Mouse (Mus musculus) right cerebral cortex, adult 18-20 months (tissue): ENCODE measurements around the gene Faim.

Experiments used
- DNase-seq: peaks from one replicate; pipeline ENCODE4 v3.0.0; 2022; ENCODE audit warnings: mixed read lengths

Gene Faim

DNA sequence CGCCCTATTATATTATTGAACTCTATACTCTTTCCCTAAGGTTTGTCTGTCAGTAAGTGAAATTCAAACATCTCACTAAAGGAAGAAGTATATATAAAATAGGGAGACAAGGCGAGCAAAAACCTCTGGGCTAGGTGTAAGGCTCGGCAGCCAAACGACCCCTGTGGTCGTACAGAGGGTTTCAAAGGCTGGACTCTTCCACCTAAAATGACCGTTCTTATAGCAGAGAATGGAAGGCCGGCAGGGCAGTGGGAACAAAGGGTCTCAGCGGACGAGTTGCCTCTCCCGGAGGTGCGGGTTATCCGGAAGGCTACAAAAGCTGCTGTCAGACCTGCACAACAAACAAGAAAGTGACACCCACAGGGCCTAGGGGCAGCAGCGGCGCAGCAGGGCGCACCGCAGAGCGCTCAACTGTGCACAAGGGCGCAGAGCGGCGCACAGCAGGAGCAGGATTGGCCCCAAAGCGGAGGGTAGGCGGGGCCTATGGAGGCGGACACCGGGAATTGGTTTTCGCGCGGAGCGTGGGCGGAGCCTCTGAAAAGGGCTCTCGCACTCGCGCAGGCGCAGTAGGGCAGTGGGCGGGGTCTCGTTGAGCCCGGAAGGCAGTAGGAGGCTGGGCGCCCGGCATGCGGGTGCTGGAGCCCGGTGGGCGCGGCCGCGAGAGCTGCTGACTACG lies at the start of gene Faim:
TSS of gene Faim (plus strand) at position 574 of the 676 bp plus-strand sequence.
- peak; percentile 100 for DNase-seq

DNA sequence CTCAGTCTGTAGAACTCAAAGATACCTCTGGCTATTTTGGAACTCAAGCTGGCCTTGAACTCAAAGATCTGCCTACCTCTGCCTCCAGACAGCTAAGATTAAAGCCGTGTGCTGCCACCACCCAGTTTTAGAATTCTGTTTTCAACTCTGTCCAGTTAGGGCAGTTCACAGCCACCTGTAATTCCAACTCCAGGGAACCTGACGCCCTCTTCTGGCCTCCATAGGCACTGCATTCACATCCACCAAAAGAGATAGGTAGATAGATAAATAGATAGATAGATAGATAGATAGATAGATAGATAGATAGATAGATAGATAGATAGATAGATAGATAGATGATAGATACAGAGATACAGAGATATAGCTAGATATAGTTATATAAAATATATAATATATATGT lies 46.9 kb upstream of the Faim start:
- no peak for DNase-seq

- no peak for DNase-seq
Measured at GRCm38 (mm10) chr9:98952171-98953050, 33.8 kb upstream of the Faim start.

DNA sequence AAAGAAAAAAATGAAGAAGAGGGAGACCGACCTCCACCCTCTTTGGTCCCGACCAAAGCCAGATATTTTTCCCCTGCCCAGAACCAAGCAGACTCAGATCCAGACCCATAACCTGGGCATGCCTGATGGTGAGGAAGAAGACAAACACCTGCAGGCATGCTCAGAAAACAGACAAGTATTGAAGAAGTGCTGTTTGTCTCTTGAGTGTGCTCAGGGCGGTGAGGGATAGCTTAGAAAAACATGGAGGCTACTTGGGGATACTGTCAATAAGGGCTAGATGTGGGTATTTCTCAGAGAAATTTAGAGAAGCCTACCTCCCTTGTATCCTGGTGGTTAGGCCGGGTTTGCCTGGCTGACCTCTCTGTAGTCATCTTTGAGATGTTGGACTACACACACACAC lies 32.9 kb upstream of the Faim start:
- no peak for DNase-seq

- no peak for DNase-seq
Measured at GRCm38 (mm10) chr9:98953830-98954229, 32.3 kb upstream of the Faim start.

GRCm38 (mm10) chr9:98954391-98955102 lies 31.6 kb upstream of the Faim start:
- no peak for DNase-seq

- no peak for DNase-seq
Measured at GRCm38 (mm10) chr9:98955103-98955715, 31.0 kb upstream of the Faim start, which contains the start of gene Foxl2. TSS of gene Foxl2 (plus strand) at chr9:98955288.

- DNase-seq = no peak
Measured at GRCm38 (mm10) chr9:98955716-98956224, 30.4 kb upstream of the Faim start.

DNA sequence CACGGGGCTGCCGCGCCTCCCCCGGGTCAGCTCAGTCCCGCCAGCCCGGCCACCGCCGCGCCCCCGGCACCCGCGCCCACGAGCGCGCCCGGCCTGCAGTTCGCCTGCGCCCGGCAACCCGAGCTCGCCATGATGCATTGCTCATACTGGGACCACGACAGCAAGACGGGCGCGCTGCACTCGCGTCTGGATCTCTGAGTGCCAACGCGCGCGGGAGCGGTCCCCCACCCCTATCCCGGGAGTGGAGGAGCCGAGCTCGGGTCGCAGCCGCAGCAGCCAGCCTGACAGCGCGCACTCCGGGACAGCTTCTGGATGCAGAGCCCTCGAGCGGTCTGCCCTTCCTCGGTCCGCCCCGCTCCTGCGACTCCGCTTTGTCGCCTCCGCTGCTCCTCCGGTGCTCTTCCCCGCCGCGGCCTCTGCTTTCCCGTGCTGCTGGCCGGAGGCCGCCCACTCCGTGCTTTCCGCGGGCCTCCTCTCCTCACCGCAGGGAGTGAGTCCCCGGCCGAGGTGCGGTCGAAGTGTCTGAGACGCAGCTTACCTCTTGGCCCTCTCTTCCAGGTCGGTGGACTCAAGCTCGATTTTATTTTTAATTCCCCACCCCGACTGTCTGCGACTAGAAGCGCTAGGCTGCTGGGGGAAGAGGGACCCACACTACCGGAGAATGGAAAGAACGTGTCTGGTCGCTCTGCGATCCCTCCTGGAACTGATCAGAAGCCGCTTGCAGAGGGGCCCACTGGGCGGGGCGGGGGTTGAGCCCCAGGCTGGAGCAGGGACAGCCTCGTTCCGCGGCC lies 29.4 kb upstream of the Faim start:
- no peak for DNase-seq

DNA sequence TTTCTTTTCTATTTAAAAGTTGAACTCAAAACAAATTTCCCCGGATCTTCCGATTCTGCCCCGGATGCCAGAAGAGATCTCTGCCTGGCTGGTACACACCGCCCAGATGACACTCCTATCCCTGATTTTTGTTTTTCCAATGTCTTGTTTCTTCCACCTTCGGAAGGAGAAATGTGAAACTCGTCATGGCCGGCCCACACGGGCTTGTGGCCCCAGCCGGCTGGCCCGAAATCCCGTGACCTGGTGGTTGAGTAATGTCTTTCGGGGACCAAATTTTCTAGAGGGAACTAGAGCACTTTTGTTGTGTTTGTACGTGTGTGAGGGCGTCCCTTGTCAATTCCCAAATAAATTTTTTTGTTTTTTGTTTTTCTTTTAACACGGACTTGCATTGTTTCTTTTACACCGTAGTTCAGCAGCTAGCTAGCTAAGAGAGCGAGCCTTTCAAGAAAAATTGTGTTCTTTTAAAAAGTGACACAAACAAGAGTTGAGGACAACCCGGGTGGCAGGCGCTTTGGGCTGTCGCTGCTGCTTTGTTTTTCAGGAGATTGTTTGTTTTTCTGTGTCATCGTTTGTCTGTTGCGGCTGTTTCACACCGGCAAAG lies 28.3 kb upstream of the Faim start:
- DNase-seq = no peak

DNA sequence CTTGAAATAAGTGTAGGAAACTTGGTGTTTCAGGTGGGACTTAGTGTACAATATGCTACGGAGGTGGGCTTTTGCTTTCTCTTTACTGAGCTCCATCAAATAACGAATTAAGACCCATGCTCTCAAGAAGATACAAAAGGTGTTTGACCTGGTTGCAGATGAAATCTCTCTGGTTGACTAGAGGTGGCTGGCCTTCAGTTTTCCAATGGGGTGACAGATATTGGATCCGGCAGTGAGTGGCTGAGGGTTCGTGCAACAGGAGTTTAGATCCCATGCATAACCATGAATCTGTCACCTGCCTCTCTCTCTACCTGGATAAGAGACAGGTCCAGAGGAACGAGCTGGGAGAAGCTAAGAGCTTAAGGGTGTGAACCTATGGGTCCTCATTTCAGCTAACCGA lies 27.5 kb upstream of the Faim start:
- DNase-seq = no peak

- no peak for DNase-seq
Measured at GRCm38 (mm10) chr9:98959851-98960250, 26.3 kb upstream of the Faim start.

- DNase-seq = no peak
Measured at GRCm38 (mm10) chr9:98960348-98960747, 25.8 kb upstream of the Faim start.

- no peak for DNase-seq
Measured at GRCm38 (mm10) chr9:98961591-98962477, 24.3 kb upstream of the Faim start.

DNA sequence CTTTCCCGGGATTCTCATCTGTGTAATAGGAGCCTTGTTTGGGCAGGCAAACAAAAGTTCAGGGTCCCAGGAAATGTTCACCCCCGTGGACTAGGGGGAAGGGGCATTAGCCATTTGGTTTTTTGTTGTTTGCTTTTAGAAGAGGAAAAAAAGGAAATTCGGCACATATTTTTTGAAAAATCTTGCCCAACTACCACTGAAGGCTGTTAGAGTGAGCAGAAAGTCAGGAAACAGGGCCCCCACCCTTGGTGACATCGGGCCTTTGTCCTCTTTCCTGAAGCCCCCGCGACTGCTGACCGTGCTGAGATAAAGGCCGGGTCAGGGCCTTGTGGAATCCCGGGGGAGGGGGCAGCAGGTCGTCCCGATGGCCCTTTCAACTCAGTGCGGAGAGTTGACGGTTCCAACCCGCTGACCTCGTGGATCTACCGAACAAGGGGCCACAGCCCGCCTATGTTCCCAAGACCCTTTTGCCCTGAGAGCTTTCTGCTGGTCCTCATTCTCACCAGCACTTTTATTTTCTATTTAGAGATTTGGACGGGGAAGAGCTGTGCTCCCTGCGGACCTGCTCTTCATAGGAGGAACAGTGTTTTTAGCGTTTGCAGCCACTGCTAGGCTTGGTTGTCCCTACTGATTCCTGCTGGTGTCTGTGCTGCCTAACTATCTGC lies 23.6 kb upstream of the Faim start:
- no peak for DNase-seq

- no peak for DNase-seq
Measured at GRCm38 (mm10) chr9:98963661-98964060, 22.5 kb upstream of the Faim start.

DNA sequence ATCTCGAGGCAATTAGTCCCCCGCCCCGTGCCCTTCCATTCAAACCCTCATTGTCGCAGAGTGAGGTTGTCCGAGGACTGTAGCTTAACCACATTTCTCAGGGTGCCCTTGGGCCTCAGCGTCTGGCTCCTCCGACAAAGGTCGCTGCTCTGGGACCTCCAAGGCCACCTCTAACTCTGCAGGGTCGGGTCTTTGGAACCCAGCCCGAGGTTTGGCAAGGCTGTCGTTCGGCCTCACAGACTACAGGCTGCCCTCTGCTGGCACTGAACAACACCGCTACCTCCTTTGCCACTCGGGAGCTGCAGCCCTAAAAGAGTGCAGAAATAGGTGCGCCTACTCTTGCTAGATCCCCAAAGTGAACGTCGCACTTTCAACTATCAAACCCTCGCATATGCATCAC lies 21.1 kb upstream of the Faim start:
- no peak for DNase-seq

DNA sequence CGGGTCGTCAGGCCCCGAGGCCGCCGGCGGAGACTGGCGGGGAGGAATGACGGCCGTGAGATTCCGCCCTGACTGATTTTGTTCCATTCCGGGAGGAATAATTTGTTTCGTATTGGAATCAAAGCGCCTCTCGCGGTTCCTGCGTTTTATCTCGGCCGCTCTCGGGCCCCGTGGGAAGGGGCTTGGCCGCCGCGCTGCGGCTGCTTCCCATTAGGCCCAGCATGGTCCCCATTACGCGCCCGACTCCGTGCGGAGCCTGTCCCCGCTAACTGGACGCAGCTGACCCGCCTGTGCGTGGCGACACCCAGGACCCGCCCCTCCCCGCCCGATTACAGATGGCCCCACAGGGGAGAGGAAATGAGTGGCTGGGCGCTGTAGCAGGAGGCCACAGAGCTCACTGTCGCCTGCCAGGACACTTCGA lies 13.1 kb upstream of the Faim start:
- no peak for DNase-seq

DNA sequence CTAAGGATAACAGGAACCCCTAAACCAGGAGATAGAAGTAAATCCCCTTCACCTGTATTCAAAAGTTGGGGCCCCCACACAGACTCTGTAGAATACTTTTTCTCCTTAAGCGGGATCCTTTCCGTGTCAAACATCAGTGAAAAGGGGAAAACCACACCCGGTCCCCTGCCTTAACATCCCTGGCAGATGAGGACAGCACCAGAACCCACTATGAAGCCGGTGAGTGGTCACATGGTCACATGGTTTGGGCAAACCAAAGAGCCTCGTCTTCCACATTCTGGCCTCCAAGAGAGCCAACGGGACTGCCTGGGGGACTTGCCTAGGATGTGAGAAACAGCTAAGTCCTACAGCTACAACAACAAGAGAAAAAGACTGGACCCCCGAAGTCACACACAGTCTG lies 12.6 kb upstream of the Faim start:
- DNase-seq = no peak

GRCm38 (mm10) chr9:98974898-98975297 lies 11.3 kb upstream of the Faim start:
- no peak for DNase-seq
